16 mouse cellular contexts compared by ENCODE assay signal in genomic region chr13:34317051-34317450, GRCm38 (mm10). TPM values are rescaled to one million over a fixed set of nuclear protein-coding genes. Genes with fewer than 3 reads are reported as not detected.
DNase-seq lines count a peak whose midpoint lies in the region; ATAC-seq and TF ChIP-seq lines count a peak whose summit lies in the region.
"Had no signal": no experiment of that assay in that cellular context is flagged by ENCODE, and none has a peak within 500 bp of the region (broad histone marks: within the 10 kb centered on the region; RNA-seq: fewer than 3 reads in every experiment).

No protein-coding gene starts in this region.

- no peak overlapping the region for H3K27ac ChIP-seq in lung, postnatal 0 days (ENCODE audit: low read length)
- H3K27ac ChIP-seq in liver, embryonic 15.5 days (replicated peaks): 0 out of 2 replicates have a peak overlapping the region, but pooled peaks have one; percentile 19
- H3K27ac ChIP-seq: embryonic facial prominence, embryonic 15.5 days; limb, embryonic 13.5 days; macrophage; neural tube, embryonic 15.5 days had no signal

- H3K4me1 ChIP-seq in lung, postnatal 0 days (ENCODE audit: insufficient read depth, low read depth, low read length): 0 out of 2 replicates have a peak, but pooled peaks cover 3% of the 10 kb centered on the region
- H3K4me1 ChIP-seq in liver, embryonic 15.5 days (replicated peaks): peaks cover 85% of the 10 kb centered on the region
- H3K4me1 ChIP-seq: embryonic facial prominence, embryonic 15.5 days; limb, embryonic 13.5 days; neural tube, embryonic 15.5 days had no signal

- no peak overlapping the region for H3K4me3 ChIP-seq in lung, postnatal 0 days (ENCODE audit: low read depth, low read length)
- H3K4me3 ChIP-seq in liver, embryonic 15.5 days (replicated peaks): no peak overlapping the region
- H3K4me3 ChIP-seq: embryonic facial prominence, embryonic 15.5 days; limb, embryonic 13.5 days; neural tube, embryonic 15.5 days had no signal

- DNase-seq in cerebellum, postnatal 10 days: peak; percentile 16 to 24
- DNase-seq in cerebellum, adult 9-11 months: no peak
- peak; percentile 46 for DNase-seq in lung, postnatal 36 days
- no peak for DNase-seq in lung, postnatal 0 days (ENCODE audit: low spot score)
- DNase-seq in spleen, postnatal 4 days (ENCODE audit: low spot score in 2 of 2): peak; percentile 76 to 77
- no peak for DNase-seq in right cerebral cortex, adult 18-20 months
- DNase-seq in cerebellum, postnatal 4 days (ENCODE audit: low spot score in 2 of 2): no peak
- DNase-seq: cerebellum, postnatal 36 days; heart, postnatal 4 days; right cerebral cortex, postnatal 25 days; thymus, adult 18-20 months had no signal

- no peak overlapping the region for H3K9ac ChIP-seq in lung, postnatal 0 days (replicated peaks; ENCODE audit: low read depth)
- no peak overlapping the region for H3K9ac ChIP-seq in liver, embryonic 15.5 days
- H3K9ac ChIP-seq: embryonic facial prominence, embryonic 15.5 days; limb, embryonic 13.5 days; neural tube, embryonic 15.5 days had no signal

- no peak for TF ChIP-seq EP300 in lung, postnatal 0 days (IDR thresholded peaks at IDR 0.05)

- H3K4me2 ChIP-seq in lung, postnatal 0 days (replicated peaks; ENCODE audit: low read depth, low read length): no peak overlapping the region
- H3K4me2 ChIP-seq in liver, embryonic 15.5 days: no peak overlapping the region
- H3K4me2 ChIP-seq: embryonic facial prominence, embryonic 15.5 days; limb, embryonic 13.5 days; neural tube, embryonic 15.5 days had no signal

- 50% methylated on average over 4 of the region's 4 CpGs for WGBS in lung, postnatal 0 days
- WGBS in liver, embryonic 15.5 days (ENCODE audit: insufficient replicate concordance): 71% methylated on average over 4 of the region's 4 CpGs

- H3K27me3 ChIP-seq in lung, postnatal 0 days (replicated peaks; ENCODE audit: insufficient read depth, low read length): no peaks in the 10 kb centered on the region
- no peaks in the 10 kb centered on the region for H3K27me3 ChIP-seq in liver, embryonic 15.5 days
- H3K27me3 ChIP-seq: embryonic facial prominence, embryonic 15.5 days; limb, embryonic 13.5 days; neural tube, embryonic 15.5 days had no signal

- H3K36me3 ChIP-seq in lung, postnatal 0 days (ENCODE audit: insufficient read depth, low read length): no peaks in the 10 kb centered on the region
- H3K36me3 ChIP-seq in liver, embryonic 15.5 days (replicated peaks): peaks cover 35% of the 10 kb centered on the region
- H3K36me3 ChIP-seq: embryonic facial prominence, embryonic 15.5 days; limb, embryonic 13.5 days; neural tube, embryonic 15.5 days had no signal

- no peak for ATAC-seq in lung, postnatal 0 days
- no peak for ATAC-seq in liver, embryonic 15.5 days (ENCODE audit: insufficient read depth)

- no peaks in the 10 kb centered on the region for H3K9me3 ChIP-seq in lung, postnatal 0 days (ENCODE audit: low read length)
- H3K9me3 ChIP-seq in liver, embryonic 15.5 days (replicated peaks): no peaks in the 10 kb centered on the region
- H3K9me3 ChIP-seq: embryonic facial prominence, embryonic 15.5 days; limb, embryonic 13.5 days; neural tube, embryonic 15.5 days had no signal

- TF ChIP-seq CTCF in lung, postnatal 0 days (IDR thresholded peaks at IDR 0.05): no peak

RNA-seq across cellular contexts. Expression of gene Slc22a23, which starts 27.9 kb away (rescaled TPM):
- 8.1 and 9.1 TPM in 2 replicates for polyA plus RNA-seq in lung, postnatal 0 days (2015; fragmentation: Nextera tagmentation; extraction: Ambion mirVana)
- polyA plus RNA-seq in liver, embryonic 15.5 days (2015; fragmentation: Nextera tagmentation; extraction: Ambion mirVana): 7.4 and 9.1 TPM in 2 replicates

Comparison
In these comparisons a context has a peak if more than half of its experiments do, and no peak if none do; other contexts are left out.
1. DNase-seq: peak in cerebellum, postnatal 10 days (2 of 2), lung, postnatal 36 days (single experiment) and spleen, postnatal 4 days (2 of 2); none in cerebellum, adult 9-11 months (single experiment), lung, postnatal 0 days (single experiment), right cerebral cortex, adult 18-20 months (single experiment) and cerebellum, postnatal 4 days (0 of 2).